ENCODE assay signal across 18 mouse cellular contexts in the genomic region with DNA sequence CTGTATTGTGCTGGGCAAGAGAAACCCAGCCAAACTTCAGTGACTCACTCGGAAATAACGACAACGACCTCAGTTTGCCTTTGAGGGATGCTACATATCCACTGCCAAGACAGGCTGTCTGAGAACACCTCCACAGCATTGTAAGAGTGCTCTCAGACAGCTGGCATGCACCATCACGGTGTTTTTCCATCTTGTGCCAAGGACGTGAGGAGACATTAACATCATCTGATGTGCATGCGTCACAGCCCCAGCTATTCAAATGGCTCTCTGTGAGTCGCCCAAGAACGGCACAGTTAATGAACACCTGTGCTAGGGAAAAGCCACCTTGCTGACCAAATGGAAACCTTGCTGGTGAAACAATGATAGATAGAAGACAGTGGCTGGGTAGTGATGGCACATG.
DNase-seq lines count a peak whose midpoint lies in the region.
"Had no signal": no experiment of that assay in that cellular context is flagged by ENCODE, and none has a peak within 500 bp of the region (broad histone marks: within the 10 kb centered on the region; RNA-seq: fewer than 3 reads in every experiment).

No protein-coding gene starts in this region.

- no peak overlapping the region for H3K4me3 ChIP-seq in embryonic facial prominence, embryonic 10.5 days
- H3K4me3 ChIP-seq: erythroblast, embryonic 14.5 days; heart, embryonic 13.5 days; layer of hippocampus, adult 2 months; liver, embryonic 15.5 days; midbrain, embryonic 12.5 days had no signal

- H3K27ac ChIP-seq in embryonic facial prominence, embryonic 10.5 days (replicated peaks): no peak overlapping the region
- H3K27ac ChIP-seq: heart, embryonic 13.5 days; layer of hippocampus, adult 2 months; liver, embryonic 15.5 days; midbrain, embryonic 12.5 days had no signal

- WGBS in embryonic facial prominence, embryonic 10.5 days: 95% methylated on average over 8 of the region's 8 CpGs

- H3K9me3 ChIP-seq in embryonic facial prominence, embryonic 10.5 days: no peaks in the 10 kb centered on the region
- H3K9me3 ChIP-seq: heart, embryonic 13.5 days; liver, embryonic 15.5 days; midbrain, embryonic 12.5 days had no signal

- H3K27me3 ChIP-seq in embryonic facial prominence, embryonic 10.5 days (replicated peaks; ENCODE audit: low read depth, poor library complexity, severe bottlenecking): no peaks in the 10 kb centered on the region
- H3K27me3 ChIP-seq: heart, embryonic 13.5 days; liver, embryonic 15.5 days; midbrain, embryonic 12.5 days had no signal

- H3K4me1 ChIP-seq in embryonic facial prominence, embryonic 10.5 days: no peaks in the 10 kb centered on the region
- H3K4me1 ChIP-seq: liver, embryonic 15.5 days; midbrain, embryonic 12.5 days had no signal

- peak; percentile 56 to 69 for DNase-seq in adrenal gland, adult (ENCODE audit: inconsistent age in 2 of 2, low spot score in 1 of 2)
- DNase-seq in adrenal gland, postnatal 4 days (ENCODE audit: low spot score in 2 of 2): no peak
- DNase-seq in kidney, adult 11 months: peak; percentile 15
- DNase-seq in kidney, postnatal 4 days: no peak
- peak; percentile 54 for DNase-seq in NIH3T3 (ENCODE audit: low read depth)
- DNase-seq in fibroblast of lung, adult 2 months (ENCODE audit: low read depth): peak; percentile 6
- DNase-seq in embryonic facial prominence, embryonic 10.5 days (ENCODE audit: low spot score): no peak
- no peak for DNase-seq in cerebellum, postnatal 36 days
- DNase-seq: cerebellum, adult 8-10 months; embryo, embryonic 11 days; gastrocnemius, postnatal 10 days; lung, postnatal 36 days; spleen, adult 18-20 months had no signal

- H3K36me3 ChIP-seq in embryonic facial prominence, embryonic 10.5 days (replicated peaks): no peaks in the 10 kb centered on the region
- H3K36me3 ChIP-seq: heart, embryonic 13.5 days; liver, embryonic 15.5 days; midbrain, embryonic 12.5 days had no signal

Comparison
In these comparisons a context has a peak if more than half of its experiments do, and no peak if none do; other contexts are left out.
1. DNase-seq: peak in adrenal gland, adult (2 of 2), kidney, adult 11 months (single experiment), NIH3T3 (single experiment) and fibroblast of lung, adult 2 months (single experiment); none in adrenal gland, postnatal 4 days (0 of 2), kidney, postnatal 4 days (0 of 2), embryonic facial prominence, embryonic 10.5 days (single experiment) and cerebellum, postnatal 36 days (0 of 2).